Mouse (Mus musculus) hindbrain, postnatal 0 days (tissue): ENCODE measurements around the gene Ntm. TPM values are rescaled to one million over a fixed set of nuclear protein-coding genes. Genes with fewer than 3 reads are reported as not detected.

Source experiments
- ATAC-seq: fragments of 200-750 bp; cut with Nextera tagmentation; 2 replicates; pipeline ENCODE4 v1.8.0; 2017; ENCODE audit warnings: mild to moderate bottlenecking, moderate TSS enrichment, moderate library complexity
- DNase-seq: peaks from one replicate; pipeline ENCODE4 v3.0.0-alpha.2; 2015; ENCODE audit warnings: low spot score
- H3K27ac ChIP-seq: fragments of 300-500 bp; sonication (generic); 2 replicates; pipeline ENCODE4 v1.5.1; 2014; ENCODE audit warnings: mild to moderate bottlenecking
- H3K27me3 ChIP-seq: fragments of 300-500 bp; sonication (generic); 2 replicates; pipeline ENCODE4 v1.6.1; 2014; ENCODE audit warnings: low read length, mixed read lengths; ENCODE audit not compliant: insufficient read depth
- H3K36me3 ChIP-seq: fragments of 300-500 bp; sonication (generic); 2 replicates; pipeline ENCODE4 v1.6.1; 2014; ENCODE audit warnings: low read length, mixed read lengths; ENCODE audit not compliant: insufficient read depth
- H3K4me1 ChIP-seq: fragments of 300-500 bp; sonication (generic); 2 replicates; pipeline ENCODE4 v1.6.1; 2014; ENCODE audit warnings: antibody characterized with exemption, low read length, mixed read lengths; ENCODE audit not compliant: insufficient read depth
- H3K4me2 ChIP-seq: fragments of 300-500 bp; sonication (generic); 2 replicates; pipeline ENCODE4 v1.6.1; 2014; ENCODE audit warnings: low read depth, mild to moderate bottlenecking, low read length, moderate library complexity, mixed read lengths
- H3K4me3 ChIP-seq: fragments of 300-500 bp; sonication (generic); 2 replicates; pipeline ENCODE4 v1.5.1; 2014; ENCODE audit warnings: low read length
- H3K9ac ChIP-seq: fragments of 300-500 bp; sonication (generic); replicated peaks from 2 replicates; pipeline ENCODE4 v1.6.1; 2014; ENCODE audit warnings: mild to moderate bottlenecking, low read length, moderate library complexity, mixed read lengths
- H3K9me3 ChIP-seq: fragments of 300-500 bp; sonication (generic); 2 replicates; pipeline ENCODE4 v1.6.1; 2016; ENCODE audit warnings: low read length, mixed read lengths
- CTCF ChIP-seq: IDR thresholded peaks from 2 replicates; pipeline ENCODE4 v1.5.1; 2016; ENCODE audit warnings: antibody characterized with exemption, control low read depth, low read depth
- WGBS: fragments of 180-500 bp; shearing (Covaris S2); extraction: QIAGEN DNeasy Blood & Tissue Kit; methylation state at CpG from one replicate; pipeline ENCODE4 v1.1.7; 2014; 5-methylcytosine and 5-hydroxymethylcytosine counted together
- polyA plus RNA-seq: library from polyadenylated mRNA; unstranded; fragments of >200 nt; fragmentation: Nextera tagmentation; extraction: Ambion mirVana; gene quantifications from 2 replicates; pipeline ENCODE4 v1.2.1, GENCODE M21; 2015
- total RNA-seq: library from RNA; depleted of rRNA; stranded (reverse); fragments of >200 nt; gene quantifications from 2 replicates; pipeline ENCODE4 v1.2.3, GENCODE M21; 2014

Gene Ntm
- total and polyA plus RNA-seq, 2 experiments from 2014 or later, result 208 to 268 TPM

- ATAC-seq, result no peak
- Histone ChIP-seq H3K36me3 (no peaks in the 10 kb centered on the region), H3K27ac (no peak overlapping the region), H3K27me3 (no peaks in the 10 kb centered on the region), H3K4me3 (no peak overlapping the region), H3K4me1 (no peaks in the 10 kb centered on the region), H3K9me3 (no peaks in the 10 kb centered on the region), H3K9ac (no peak overlapping the region), H3K4me2 (no peak overlapping the region)
- no peak for DNase-seq
- WGBS, result 83% methylated on average over 7 of the region's 7 CpGs
- TF ChIP-seq CTCF, result no peak
Measured at GRCm38 (mm10) chr9:29288003-29288704, 674.8 kb downstream of the Ntm start.

- Histone ChIP-seq H3K4me1 (no peaks in the 10 kb centered on the region), H3K4me3 (no peak overlapping the region), H3K27me3 (no peaks in the 10 kb centered on the region), H3K27ac (no peak overlapping the region), H3K9me3 (no peaks in the 10 kb centered on the region), H3K4me2 (no peak overlapping the region), H3K9ac (no peak overlapping the region), H3K36me3 (no peaks in the 10 kb centered on the region)
- no peak for ATAC-seq
- TF ChIP-seq CTCF, result no peak
- no peak for DNase-seq
Measured at GRCm38 (mm10) chr9:29285144-29285543, 677.8 kb downstream of the Ntm start.

DNA sequence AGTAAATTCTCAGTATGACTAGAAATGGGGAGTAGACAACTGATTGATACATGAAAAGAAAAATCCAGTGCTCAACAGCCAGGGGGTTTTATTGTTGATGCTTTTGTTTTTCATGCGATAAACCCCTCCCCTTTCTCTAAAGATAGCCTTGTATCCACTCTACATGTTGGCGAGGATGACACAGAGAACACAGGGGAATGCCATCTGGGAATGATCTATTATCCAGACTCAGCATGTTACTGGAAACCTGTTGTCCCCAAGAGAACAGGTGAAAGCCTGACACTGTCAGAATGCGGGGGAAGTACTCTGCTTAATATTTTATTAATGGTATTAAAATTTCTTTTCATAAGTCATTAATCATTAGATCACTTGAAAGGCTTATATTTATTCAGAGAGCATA is 690.1 kb downstream of the Ntm start:
- no peak for ATAC-seq
- Histone ChIP-seq H3K9me3 (no peaks in the 10 kb centered on the region), H3K27me3 (no peaks in the 10 kb centered on the region), H3K9ac (no peak overlapping the region), H3K4me3 (no peak overlapping the region), H3K4me2 (no peak overlapping the region), H3K36me3 (no peaks in the 10 kb centered on the region), H3K4me1 (0 out of 2 replicates have a peak, but pooled peaks cover 6% of the 10 kb centered on the region), H3K27ac (no peak overlapping the region)
- DNase-seq, result no peak
- TF ChIP-seq CTCF, result no peak
- 62% methylated on average over 3 of the region's 3 CpGs for WGBS

GRCm38 (mm10) chr9:29269988-29270387 is 693.0 kb downstream of the Ntm start:
- DNase-seq, result no peak
- 89% methylated on average over 6 of the region's 6 CpGs for whole genome bisulfite sequencing
- no peak for TF ChIP-seq CTCF
- no peaks in the 10 kb centered on the region for H3K36me3 ChIP-seq
- no peak overlapping the region for H3K4me3 ChIP-seq
- no peak overlapping the region for H3K9ac ChIP-seq
- H3K27me3 ChIP-seq, result no peaks in the 10 kb centered on the region
- no peak overlapping the region for H3K4me2 ChIP-seq
- ATAC-seq, result no peak
- H3K9me3 ChIP-seq, result no peaks in the 10 kb centered on the region
- no peak overlapping the region for H3K27ac ChIP-seq
- peaks cover 6% of the 10 kb centered on the region; the same call in 1 of the 2 replicates for H3K4me1 ChIP-seq

DNA sequence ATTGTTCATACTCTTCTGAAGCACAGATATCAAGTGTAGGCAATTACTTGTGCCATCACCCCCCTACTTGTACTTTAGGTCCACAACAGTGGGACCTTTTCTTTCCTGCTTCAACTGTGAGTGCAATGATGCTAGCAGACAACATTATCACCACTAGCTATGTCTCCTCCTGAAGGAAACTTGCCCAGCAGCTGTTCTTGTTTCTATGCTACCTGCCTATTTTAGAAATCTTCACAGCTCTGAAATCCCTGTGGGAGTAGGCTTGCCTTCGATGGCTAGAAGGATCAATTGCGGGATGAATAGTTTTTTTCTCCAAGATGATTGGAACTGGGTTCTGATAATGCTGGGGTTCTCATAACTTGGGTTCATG is 693.7 kb downstream of the Ntm start:
- Histone ChIP-seq H3K4me1 (peaks cover 6% of the 10 kb centered on the region; the same call in 1 of the 2 replicates), H3K9me3 (no peaks in the 10 kb centered on the region), H3K4me2 (no peak overlapping the region), H3K27ac (no peak overlapping the region), H3K9ac (no peak overlapping the region), H3K4me3 (no peak overlapping the region), H3K27me3 (no peaks in the 10 kb centered on the region), H3K36me3 (no peaks in the 10 kb centered on the region)
- ATAC-seq (no peak), DNase-seq (no peak)
- TF ChIP-seq CTCF, result no peak
- WGBS, result 82% methylated on average over 2 of the region's 2 CpGs

DNA sequence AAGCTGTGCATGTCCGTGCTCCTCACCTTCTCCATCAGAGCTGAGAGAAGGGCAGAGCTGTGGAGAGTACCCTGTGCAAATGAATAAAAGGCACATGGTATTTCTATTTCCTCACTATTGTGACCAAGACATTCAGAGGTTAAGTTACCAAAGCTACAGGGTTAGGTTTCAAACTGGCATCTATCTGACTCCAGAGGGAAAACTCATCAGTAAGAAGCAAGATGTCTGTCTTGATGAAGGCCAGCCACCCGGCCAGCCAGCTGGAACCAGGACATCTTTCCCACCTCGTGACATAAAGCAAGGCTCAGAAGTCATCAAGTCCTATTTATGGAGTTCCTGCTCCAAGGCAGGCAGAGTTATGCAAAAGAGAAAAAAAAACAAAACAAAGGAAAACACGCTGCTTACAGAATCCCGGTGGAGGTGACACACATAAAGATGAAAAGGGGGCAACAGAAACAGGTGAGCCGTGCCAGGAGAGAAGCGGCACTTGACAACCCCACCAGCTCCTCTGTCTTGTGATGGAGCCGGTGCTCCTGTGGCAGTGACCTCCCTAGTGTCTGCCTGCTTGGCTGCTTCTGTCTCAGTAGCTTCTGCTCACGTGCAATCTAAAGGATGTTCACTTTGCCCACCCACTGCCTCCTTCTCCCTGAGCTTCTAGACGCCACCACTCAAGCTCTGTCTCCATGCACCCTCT is 694.2 kb downstream of the Ntm start:
- no peaks in the 10 kb centered on the region for H3K36me3 ChIP-seq
- 62% methylated on average over 10 of the region's 10 CpGs for WGBS
- TF ChIP-seq CTCF, result no peak
- H3K27me3 ChIP-seq, result no peaks in the 10 kb centered on the region
- no peak overlapping the region for H3K4me2 ChIP-seq
- ATAC-seq (no peak), DNase-seq (no peak)
- no peak overlapping the region for H3K27ac ChIP-seq
- H3K4me1 ChIP-seq, result peaks cover 6% of the 10 kb centered on the region; the same call in 1 of the 2 replicates
- H3K4me3 ChIP-seq, result no peak overlapping the region
- no peaks in the 10 kb centered on the region for H3K9me3 ChIP-seq
- no peak overlapping the region for H3K9ac ChIP-seq

- Histone ChIP-seq H3K4me1 (peaks cover 6% of the 10 kb centered on the region), H3K4me2 (no peak overlapping the region), H3K27ac (no peak overlapping the region), H3K36me3 (no peaks in the 10 kb centered on the region), H3K9ac (no peak overlapping the region), H3K4me3 (no peak overlapping the region), H3K9me3 (no peaks in the 10 kb centered on the region), H3K27me3 (no peaks in the 10 kb centered on the region)
- 50% methylated on average over 3 of the region's 3 CpGs for WGBS
- no peak for TF ChIP-seq CTCF
- ATAC-seq, result no peak
- DNase-seq, result no peak
Measured at GRCm38 (mm10) chr9:29267663-29268062, 695.3 kb downstream of the Ntm start.
